Mouse (Mus musculus) kidney, postnatal 36 days (tissue): ENCODE measurements around the gene Lrrn4cl.
"Not testable (repeated sequence)": the region's sequence is repeated elsewhere in the genome, so short reads cannot be mapped to it uniquely, and the experiment has no call there.

Experiments
- DNase-seq, 2 experiments: peaks; one replicate each; pipeline ENCODE4 v3.0.0; 2021 to 2022; ENCODE audit warnings: mixed read lengths in 2 of 2

Lrrn4cl gene

GRCm38 (mm10) chr19:8850402-8850901 lies at the start of gene Lrrn4cl:
Gene Lrrn4cl, plus strand, starts transcription at chr19:8850768.
- DNase-seq = peak; percentile 28 to 30

DNA sequence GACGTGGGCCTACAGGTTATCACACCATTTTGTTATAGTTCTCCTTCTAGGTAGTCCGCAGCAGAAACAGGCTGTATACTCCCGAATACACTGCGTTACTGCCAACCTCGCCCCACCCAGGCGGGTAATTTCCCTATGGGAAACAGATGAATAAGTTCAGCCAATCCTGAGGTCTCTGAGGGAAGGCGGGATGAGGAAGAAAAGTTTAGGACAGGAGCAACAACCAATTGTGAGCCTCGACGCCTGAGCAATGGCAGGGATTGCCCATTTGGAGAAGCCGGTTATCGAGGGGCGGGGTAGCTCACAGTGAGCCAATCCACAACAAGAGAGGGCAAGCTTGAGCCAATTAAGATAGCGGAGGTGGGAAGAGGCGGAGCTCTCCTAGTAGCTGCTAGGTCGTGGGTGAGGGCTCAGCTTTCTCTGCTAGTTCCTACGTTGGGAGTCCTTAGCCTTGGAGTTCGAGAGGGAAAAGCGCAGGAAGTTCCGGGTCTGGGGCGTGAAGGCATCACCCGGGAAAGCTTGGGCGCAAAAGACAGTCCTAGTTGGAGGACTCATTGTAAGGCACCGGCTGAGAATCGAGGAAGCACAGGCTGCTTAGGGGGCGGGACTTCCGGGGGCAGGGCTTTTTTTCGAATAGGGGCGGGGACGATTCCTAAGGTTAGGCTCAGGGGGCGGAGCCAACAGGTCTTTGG lies 48.3 kb upstream of the Lrrn4cl start, which contains the start of gene Zbtb3:
Gene Zbtb3 (plus strand): TSS at position 426 of the 692 bp plus-strand sequence.
- peak; percentile 94 to 99 for DNase-seq

- DNase-seq = no peak
These were observed 47.3 kb upstream of the Lrrn4cl start for GRCm38 (mm10) chr19:8803204-8803780.

DNA sequence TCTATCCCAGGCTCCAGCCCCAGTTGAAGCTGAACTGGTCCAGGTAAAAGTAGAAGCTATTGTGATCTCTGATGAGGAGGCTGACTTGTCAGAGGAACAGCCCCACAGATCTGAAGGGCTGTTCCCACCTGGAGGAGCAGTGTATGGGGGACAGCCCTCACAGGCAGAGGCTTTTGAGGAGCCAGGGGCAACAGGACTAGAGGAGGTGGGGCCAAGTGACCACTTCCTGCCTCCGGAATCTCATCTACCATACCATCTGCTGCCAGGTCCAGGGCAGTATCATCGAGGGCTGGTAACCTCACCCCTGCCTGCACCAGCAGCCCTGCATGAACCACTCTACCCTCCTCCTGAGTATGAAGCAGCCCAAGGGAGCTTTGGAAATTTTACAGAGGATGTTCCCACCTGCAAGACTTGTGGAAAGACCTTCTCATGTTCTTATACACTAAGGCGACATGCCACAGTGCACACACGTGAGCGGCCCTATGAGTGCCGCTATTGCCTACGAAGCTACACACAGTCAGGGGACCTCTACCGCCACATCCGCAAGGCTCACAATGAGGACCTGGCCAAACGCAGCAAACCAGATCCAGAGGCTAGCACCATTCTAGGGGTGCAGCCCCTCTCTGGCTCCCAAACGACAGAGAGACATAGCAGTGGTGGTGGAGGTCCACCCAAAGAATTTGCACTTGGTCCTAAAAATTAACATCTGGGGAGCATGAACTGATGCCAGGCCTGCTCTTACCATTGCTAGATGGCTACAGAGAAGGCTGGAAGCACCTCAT lies 46.5 kb upstream of the Lrrn4cl start:
- no peak for DNase-seq

- no peak for DNase-seq
These were observed 43.8 kb upstream of the Lrrn4cl start for GRCm38 (mm10) chr19:8806810-8807209.

DNA sequence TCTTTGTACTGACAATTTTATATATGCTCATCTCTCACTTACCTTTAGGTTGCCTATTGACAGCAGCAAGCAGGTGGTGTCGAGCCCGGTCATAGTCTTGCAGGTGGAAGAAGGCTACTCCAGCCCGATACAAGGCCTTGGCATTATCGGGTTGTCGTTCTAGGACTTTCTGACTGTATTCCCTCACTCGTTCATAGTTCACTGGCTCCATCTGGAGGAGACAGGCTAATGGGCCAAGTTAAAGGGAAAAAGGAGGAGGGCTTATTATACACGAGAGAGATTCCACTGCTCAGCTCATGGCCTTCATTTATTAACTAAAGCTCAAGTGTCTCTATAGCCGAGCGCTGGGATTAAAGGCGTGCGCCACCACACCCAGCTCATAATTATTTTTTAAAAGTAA lies 34.8 kb upstream of the Lrrn4cl start:
- peak; percentile 53 to 61 for DNase-seq

DNA sequence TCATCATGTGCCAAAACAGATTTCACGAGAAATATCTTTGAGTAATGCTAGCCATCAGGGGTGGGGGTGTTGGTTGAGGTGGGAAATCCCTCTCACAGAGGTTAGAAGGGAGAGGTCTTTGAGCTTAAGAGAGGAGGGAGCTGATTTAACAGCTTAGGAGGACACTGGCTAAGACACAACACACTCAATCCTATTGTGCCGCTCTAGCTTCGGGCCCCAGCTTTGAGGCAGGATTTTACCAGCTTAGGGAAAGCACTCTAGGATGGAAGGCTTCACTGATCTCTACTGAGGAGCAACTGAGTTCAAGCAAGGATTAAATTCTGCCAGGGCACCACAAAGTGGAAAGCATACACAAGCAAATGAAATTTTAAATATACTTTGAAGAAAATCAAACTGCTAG lies 33.6 kb upstream of the Lrrn4cl start:
- no peak for DNase-seq

- DNase-seq = no peak
These were observed 32.2 kb upstream of the Lrrn4cl start for GRCm38 (mm10) chr19:8818301-8818798.

DNA sequence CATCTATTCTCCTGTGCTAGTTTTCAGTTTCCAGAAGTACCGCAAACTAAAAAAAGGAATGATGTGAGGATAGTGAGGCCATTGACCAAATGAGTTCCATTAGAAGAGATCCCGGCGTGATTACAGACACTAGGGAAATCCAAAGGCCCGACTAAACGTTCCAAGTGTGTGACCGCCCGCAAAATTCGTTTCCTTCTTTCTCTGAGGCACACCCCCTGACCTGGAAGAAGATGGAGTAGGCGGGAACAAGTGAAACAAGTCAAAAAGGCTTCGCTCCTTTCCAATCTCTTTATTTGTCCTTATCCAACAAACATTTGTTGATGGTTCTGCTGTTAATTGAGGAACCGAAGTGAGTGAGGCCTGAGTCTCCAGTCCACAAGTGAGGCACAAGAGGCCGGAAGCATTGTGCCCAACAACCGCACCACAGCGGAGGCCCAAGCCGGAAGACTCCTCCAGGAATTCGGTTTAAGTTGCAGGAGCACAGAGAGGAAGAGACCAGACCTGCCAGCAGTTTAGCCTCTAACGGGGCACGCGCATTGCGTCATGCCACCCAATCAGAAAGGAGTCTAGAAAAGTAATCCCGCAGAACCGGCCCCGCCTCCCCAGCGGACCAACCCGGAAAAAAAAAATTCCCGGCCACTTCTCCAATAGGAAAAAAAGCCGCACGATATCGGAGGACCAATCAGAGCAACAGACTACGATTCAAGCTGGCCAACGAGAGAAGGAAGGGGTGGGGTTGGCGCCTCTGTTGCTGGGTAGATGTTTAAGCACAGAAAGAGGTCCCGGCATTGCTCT lies 31.6 kb upstream of the Lrrn4cl start, which contains the start of gene Ttc9c:
Gene Ttc9c (minus strand): TSS at position 533 of the 795 bp plus-strand sequence.
- peak; percentile 98 to 99 for DNase-seq

GRCm38 (mm10) chr19:8819596-8820423 lies 30.8 kb upstream of the Lrrn4cl start, which contains the start of gene Hnrnpul2:
Gene Hnrnpul2, plus strand, starts transcription at chr19:8820010.
- DNase-seq = peak; percentile 99

DNA sequence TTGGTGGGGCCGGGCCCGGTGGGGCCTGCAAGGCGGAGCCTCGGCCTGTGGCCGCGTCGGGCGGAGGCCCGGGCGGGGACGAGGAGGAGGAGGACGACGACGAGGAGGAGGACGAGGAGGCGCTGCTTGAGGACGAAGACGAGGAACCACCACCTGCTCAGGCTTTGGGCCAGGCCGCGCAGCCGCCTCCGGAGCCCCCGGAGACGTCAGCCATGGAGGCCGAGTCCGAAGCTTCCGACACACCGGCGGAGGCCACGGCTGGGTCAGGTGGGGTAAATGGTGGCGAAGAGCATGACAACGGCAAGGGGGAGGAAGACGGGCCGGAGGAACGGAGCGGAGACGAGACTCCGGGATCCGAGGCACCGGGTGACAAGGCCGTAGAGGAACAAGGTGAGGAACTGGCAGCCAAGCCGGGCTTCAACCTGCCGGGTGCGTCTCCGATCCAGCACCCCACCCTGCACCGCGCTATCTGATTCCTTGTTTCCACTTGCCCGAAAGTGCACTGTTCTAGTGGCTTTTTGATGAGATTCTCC lies 30.1 kb upstream of the Lrrn4cl start:
- DNase-seq = no peak

GRCm38 (mm10) chr19:8821146-8821545 lies 29.4 kb upstream of the Lrrn4cl start:
- peak; percentile 40 to 70 for DNase-seq

DNA sequence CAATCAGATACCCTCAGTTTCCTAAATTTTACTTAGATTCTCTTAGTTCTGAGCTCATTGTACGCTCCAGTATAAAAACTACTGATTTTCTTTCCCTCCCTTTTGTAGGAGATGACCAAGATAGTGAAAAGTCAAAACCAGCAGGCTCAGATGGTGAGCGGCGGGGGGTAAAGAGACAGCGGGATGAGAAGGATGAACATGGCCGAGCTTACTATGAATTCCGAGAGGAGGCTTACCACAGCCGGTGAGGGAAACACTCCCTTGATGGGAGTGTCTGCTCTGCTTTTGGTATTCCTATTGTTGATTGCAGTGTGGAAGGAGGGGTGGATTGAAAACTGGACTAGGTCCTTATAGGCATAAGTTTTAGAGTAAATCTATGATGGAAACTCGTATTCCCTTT lies 27.9 kb upstream of the Lrrn4cl start:
- DNase-seq = no peak

DNA sequence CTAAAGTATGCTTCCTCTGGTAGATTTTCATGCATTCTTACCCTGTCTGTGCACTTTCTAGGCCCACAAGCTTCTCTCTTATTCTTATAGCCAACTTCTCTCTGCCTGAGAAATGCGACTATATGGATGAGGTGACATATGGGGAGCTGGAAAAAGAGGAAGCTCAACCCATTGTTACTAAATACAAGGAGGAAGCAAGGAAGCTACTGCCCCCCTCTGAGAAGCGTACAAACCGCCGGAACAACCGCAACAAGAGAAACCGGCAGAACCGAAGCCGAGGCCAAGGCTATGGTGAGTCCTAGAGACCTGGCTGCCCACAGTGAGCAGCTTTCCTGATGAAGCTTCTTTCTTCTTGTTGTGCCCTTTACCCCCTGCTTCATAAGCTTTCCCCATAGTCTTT lies 20.9 kb upstream of the Lrrn4cl start, which contains the start of gene AC129217.1:
Gene AC129217.1 (plus strand): TSS at position 114 of the 400 bp plus-strand sequence.
- no peak for DNase-seq

DNA sequence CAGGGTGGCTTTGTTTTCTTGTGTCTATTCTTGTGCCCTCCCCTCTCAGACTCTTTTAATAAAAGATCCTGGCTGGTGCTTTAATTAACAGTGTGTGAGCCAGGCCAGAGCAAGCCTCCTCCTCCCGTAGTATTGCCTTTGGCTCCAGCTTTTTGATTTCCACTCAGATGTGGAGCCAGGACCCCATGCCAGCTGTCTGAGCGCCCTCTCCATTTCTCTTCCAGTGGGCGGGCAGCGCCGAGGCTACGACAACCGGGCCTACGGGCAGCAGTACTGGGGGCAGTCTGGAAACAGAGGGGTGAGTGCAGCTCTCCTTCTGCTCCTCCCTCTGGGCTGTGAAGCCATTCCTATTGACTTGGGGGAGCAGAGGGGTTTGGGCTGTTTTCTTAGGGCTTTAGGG lies 19.9 kb upstream of the Lrrn4cl start:
- DNase-seq = no peak

DNA sequence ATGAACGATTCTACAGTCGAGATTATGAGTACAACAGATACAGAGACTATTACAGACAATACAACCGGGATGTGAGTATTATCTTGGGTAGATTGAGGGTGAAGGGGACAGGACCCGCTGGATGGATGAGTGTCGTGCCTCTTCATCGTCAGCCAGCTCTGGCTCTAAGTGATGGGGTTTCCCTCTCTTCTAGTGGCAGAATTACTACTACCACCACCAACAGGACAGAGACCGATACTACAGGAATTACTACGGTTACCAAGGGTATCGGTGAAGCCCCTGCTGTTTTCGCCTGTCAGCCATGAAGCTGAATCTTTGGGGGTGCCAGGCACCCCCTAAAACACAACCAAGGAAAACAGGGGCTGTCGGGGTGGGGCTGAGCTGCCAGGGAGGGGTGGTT lies 19.3 kb upstream of the Lrrn4cl start:
- DNase-seq = no peak

- DNase-seq = no peak
These were observed 17.6 kb upstream of the Lrrn4cl start for GRCm38 (mm10) chr19:8832971-8833370.

DNA sequence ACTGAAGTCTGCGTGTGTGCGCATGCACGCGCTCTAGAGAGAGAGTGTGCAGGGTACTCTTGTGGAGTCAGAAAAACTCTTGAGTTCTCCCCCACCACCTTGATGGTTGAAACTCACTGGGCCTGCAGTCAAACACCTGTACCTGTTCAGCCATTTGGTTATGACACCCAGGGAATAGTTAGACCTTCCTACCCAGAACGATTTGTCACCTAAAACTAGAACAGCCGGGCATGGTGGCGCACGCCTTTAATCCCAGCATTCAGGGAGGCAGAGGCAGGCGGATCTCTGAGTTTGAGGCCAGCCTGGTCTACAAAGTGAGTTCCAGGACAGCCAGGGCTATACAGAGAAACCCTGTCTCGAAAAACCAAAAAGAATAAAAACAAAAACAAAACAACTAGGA lies 14.2 kb upstream of the Lrrn4cl start:
- not testable (repeated sequence) for DNase-seq

GRCm38 (mm10) chr19:8837251-8837791 lies 13.2 kb upstream of the Lrrn4cl start, which contains the start of gene Bscl2:
Gene Bscl2, plus strand, starts transcription at chr19:8837467.
- DNase-seq = peak; percentile 85 to 91

GRCm38 (mm10) chr19:8838041-8838730 lies 12.4 kb upstream of the Lrrn4cl start:
- DNase-seq = peak; percentile 83 to 84
